Mouse (Mus musculus) brain, embryonic 14.5 days (tissue): Measurements from ENCODE around the gene Otx1. TPM values are rescaled to one million over a fixed set of nuclear protein-coding genes. Genes with fewer than 3 reads are reported as not detected.

Source experiments
- DNase-seq: peaks from one replicate; pipeline ENCODE4 v3.0.0-alpha.2; 2011; ENCODE audit warnings: low read depth
- CTCF ChIP-seq: fragments of 200-500 bp; IDR thresholded peaks from 2 replicates; pipeline ENCODE4 v1.5.1; 2012; ENCODE audit warnings: inconsistent platforms, mild to moderate bottlenecking, moderate library complexity, borderline replicate concordance; ENCODE audit not compliant: insufficient read depth, insufficient read length; ENCODE audit errors: extremely low read depth
- POLR2A ChIP-seq: fragments of 200-500 bp; IDR thresholded peaks from 2 replicates; pipeline ENCODE4 v1.6.1; 2012; ENCODE audit warnings: mild to moderate bottlenecking, inconsistent platforms, borderline replicate concordance; ENCODE audit not compliant: poor library complexity, insufficient read depth, insufficient read length, severe bottlenecking; ENCODE audit errors: extremely low read depth
- polyA plus RNA-seq: library from polyadenylated mRNA; depleted of rRNA; stranded (reverse); fragments of >200 nt; gene quantifications from 2 replicates; pipeline ENCODE4 v1.2.3, GENCODE M21; 2012

Gene Otx1
- polyA plus RNA-seq, 1 experiment: 18.5 TPM

GRCm38 (mm10) chr11:21985118-21985517, 17.6 kb downstream of the Otx1 start:
- TF ChIP-seq POLR2A (no peak), CTCF (no peak)
- peak; percentile 59 for DNase-seq

GRCm38 (mm10) chr11:21974005-21974531, 28.6 kb downstream of the Otx1 start:
- TF ChIP-seq CTCF (no peak), POLR2A (no peak)
- DNase-seq: no peak

- no peak for DNase-seq
- TF ChIP-seq CTCF (no peak), POLR2A (no peak)
Observed at GRCm38 (mm10) chr11:21973597-21973996, 29.1 kb downstream of the Otx1 start.

GRCm38 (mm10) chr11:21968922-21969321, 33.8 kb downstream of the Otx1 start:
- no peak for TF ChIP-seq POLR2A
- TF ChIP-seq CTCF: no peak
- no peak for DNase-seq

GRCm38 (mm10) chr11:21955167-21955566, 47.5 kb downstream of the Otx1 start:
- TF ChIP-seq CTCF: no peak
- TF ChIP-seq POLR2A: no peak
- DNase-seq: no peak

GRCm38 (mm10) chr11:21951657-21952237, 51.0 kb downstream of the Otx1 start:
- TF ChIP-seq CTCF (no peak), POLR2A (no peak)
- no peak for DNase-seq

GRCm38 (mm10) chr11:21950094-21950493, 52.6 kb downstream of the Otx1 start:
- DNase-seq: no peak
- TF ChIP-seq CTCF (no peak), POLR2A (no peak)
